Mouse (Mus musculus) cerebellum, adult 2 months (tissue): ENCODE measurements around the gene Rsu1.

ENCODE experiments used
- CTCF ChIP-seq: fragments of 200-500 bp; IDR thresholded peaks from 2 replicates; pipeline ENCODE4 v1.5.1; 2011; ENCODE audit warnings: low read depth, mild to moderate bottlenecking, control low read depth, low read length, moderate library complexity, borderline replicate concordance; ENCODE audit not compliant: insufficient read depth
- POLR2A ChIP-seq: fragments of 200-500 bp; IDR thresholded peaks from 2 replicates; pipeline ENCODE4 v1.6.1; 2011; ENCODE audit warnings: low read length, control low read depth, borderline replicate concordance; ENCODE audit not compliant: insufficient read depth

GRCm38 (mm10) chr2:13195540-13195939, 75.7 kb downstream of the Rsu1 start:
- TF ChIP-seq POLR2A: no peak
- no peak for TF ChIP-seq CTCF
